Mouse (Mus musculus): ENCODE data around the gene Acap1.

GRCm38 (mm10) chr11:69910781-69911560, 15.6 kb upstream of the Acap1 start:
- no peak for TF ChIP-seq POLR2A (IDR thresholded peaks at IDR 0.05; ENCODE audit: borderline replicate concordance, control insufficient read depth, low read depth, low read length)
- TF ChIP-seq CTCF (IDR thresholded peaks at IDR 0.05; ENCODE audit: control insufficient read depth, insufficient read depth, low read length) = no peak

All from bone marrow, adult 2 months (tissue).